Mouse (Mus musculus) retina, embryonic 14.5 days (tissue): ENCODE measurements around the gene Krt80.
A peak's percentile ranks its signal among the peaks of the same experiment; 100 is the strongest.
"Not testable (repeated sequence)": the region's sequence is repeated elsewhere in the genome, so short reads cannot be mapped to it uniquely, and the experiment has no call there.

Source experiments
- DNase-seq: peaks from one replicate; pipeline ENCODE4 v3.0.0-alpha.2; 2015; ENCODE audit warnings: low spot score

Krt80 gene

DNA sequence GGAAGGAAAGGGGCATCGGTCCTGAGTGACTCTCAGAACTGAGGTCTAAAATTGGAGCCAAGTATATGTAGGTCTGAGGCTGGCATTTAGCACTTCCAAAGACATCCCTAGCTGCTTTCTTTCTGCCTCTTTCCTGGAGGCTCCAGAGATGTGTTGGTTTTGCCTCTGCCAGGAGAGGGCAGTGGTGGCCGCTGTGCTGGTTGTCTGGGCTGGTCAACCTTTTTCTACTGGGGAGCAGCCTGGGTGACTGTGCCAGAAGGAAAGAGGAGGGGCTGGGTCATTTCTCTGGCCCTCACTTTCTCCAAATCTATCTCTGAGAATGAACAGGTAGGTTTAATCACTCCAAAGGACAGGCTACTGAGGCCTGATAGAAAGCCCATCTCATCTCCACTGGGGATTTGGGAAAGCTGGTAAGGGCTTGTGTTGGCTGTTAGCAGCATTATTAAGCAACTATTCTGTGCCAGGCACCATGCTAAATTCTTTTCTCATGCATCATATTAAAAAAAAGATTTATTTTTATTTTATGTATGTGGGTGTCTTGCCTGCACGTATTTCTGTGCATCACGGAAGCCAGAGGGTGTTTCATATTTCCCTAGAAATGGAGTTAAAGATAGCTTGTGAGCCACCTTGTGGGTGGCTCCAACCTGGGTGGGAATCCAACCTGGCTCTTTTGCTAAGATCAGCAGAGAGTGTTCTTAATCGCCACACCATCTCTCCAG lies 28.0 kb downstream of the Krt80 start:
- peak; percentile 28 for DNase-seq

GRCm38 (mm10) chr15:101339537-101339936 lies 30.4 kb downstream of the Krt80 start:
- DNase-seq = peak; percentile 93

DNA sequence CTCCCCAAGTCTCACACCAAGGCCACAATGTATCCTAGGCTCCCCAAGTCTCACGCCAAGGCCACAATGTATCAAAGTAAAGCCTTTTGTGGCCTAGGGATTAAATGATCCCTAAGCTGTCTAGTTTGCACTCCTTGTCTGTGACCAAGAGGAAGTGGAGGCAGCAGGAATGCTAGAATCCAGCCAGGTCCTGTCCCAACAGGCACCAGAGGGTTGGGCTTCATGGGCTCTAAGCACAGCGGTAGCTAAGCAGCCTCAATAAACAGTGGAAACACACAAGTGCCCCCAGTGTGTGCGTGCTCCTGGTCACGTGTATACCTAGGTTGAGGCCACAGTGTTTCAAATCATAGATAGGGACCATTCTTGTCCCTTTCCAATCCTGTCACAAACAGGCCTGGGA lies 31.6 kb downstream of the Krt80 start:
- DNase-seq = no peak

DNA sequence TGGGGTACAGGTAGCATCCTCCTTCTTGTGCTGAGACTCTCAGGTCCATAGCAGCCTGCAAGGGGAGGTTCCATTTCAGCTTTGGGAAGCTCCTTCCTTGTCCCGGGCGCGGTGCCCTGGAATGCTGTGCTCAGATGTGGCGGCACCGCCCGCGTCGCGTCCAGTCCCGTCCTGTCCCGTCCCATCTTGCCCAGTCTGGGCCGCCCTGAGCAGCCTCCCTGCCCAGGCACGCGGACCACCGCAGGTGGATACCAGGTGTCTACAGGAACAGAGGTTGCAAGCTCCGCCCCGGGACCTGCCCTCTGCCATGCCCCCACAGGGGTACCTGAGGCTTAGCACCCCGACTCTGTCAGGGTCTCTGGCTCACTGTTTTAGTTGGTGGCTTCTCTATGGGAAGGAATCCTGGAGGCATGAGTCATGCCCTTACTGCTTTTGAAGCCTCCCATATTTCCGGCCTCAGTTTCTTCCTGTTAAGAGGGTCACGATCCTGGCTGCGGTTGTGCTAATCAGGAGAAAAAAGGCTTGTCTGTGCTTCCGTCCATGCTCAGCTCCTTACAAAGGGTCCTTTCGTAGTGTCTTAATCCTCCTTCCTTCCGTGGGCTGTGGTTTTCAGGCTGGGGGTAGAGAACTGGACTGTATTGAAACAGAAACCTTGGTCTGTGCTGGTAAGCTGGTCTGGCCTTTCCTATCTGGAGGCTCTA lies 33.3 kb downstream of the Krt80 start:
- no peak for DNase-seq

GRCm38 (mm10) chr15:101333648-101334047 lies 36.3 kb downstream of the Krt80 start:
- DNase-seq = no peak

DNA sequence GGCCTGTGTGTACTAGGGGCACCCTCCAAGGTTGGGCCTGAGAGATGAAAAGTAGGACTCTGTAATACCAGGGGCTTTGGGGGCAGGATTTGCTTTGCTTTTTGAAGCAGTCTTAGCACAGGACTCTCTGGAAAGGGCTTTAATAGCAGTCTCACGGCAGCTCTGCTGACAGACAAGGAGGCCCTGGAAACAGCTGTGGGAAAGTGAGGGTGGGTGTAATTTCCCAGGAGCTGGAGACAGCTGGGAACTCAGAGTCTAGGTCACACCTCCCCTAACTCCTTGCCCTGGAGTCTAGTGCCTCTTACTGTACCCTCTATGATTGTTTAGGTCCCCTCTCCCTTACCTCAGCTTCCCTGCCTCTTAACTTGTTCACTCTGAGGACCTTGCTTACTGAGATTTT lies 36.8 kb downstream of the Krt80 start:
- DNase-seq = no peak

DNA sequence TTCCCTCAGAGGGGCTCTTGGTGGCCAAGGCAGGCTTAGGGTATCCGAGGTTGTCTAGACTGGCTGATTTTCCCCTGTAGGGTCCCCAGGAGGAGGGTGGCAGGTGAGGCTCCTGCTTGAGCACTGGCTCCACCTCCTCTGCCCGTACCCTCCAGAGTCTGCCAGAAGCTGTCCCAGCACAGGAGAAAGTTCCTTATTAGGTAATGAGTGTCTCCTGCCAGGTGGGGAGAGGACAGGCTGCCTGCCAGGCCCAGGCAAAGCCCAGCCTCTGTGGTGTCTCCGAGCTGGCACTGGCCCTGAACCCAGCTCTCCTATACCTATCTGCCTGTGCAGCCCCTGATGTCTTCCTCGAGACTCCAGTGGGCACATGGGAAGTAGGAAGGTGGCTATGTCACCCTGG lies 37.6 kb downstream of the Krt80 start:
- DNase-seq = no peak

GRCm38 (mm10) chr15:101331090-101331489 lies 38.9 kb downstream of the Krt80 start:
- DNase-seq = no peak

DNA sequence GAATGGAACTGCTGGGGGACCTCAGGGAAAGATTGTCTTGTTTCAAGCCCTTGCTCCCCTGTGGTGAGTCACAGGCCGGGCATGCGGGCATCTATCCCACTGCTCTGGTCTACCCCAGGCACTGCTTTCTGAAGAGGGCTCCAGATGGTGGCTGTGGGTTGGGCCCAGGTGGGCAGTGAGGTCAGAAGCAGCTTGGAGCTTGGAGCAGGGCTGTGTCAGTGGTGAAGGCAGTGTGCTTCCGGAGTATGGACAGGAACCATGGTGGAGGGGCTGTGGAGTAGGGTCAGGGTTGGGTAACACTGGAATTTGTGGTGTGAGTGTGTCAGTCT lies 40.4 kb downstream of the Krt80 start:
- DNase-seq = no peak

DNA sequence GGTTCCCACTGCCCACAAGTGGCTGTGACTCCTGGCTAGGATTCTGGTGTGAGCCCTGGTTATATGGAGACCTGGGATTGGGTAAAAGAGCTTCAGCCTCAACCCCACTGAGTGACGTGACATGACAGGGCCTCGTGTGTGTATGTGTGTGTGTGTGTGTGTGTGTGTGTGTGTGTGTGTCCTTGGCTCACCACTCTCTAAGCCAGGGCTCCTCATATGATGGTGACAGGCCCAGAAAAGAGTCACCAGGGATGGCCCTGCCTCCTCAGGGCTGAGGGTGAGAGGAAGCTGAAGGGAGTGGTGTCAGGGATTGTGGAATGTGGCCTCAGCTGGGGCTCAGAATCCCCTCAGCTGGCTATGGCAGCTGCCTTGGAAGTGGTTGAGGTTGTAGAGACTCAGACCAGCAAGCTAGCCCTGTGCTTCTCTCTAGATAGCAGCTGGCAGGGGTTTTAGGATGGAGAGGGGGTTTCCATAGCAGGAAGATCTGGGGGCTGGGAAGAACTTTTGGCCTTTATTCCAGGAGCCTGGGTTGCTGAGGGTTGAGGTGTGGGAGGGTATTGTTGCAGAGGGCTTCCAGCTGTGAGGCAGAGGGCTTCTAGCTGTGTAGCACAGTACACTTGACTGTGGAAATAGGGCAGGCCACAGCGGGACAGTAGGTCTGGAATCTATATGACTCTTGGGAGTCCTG lies 40.9 kb downstream of the Krt80 start:
- peak; percentile 29 for DNase-seq

- peak; percentile 84 for DNase-seq
Measured at GRCm38 (mm10) chr15:101327282-101327681, 42.7 kb downstream of the Krt80 start.

- no peak for DNase-seq
Measured at GRCm38 (mm10) chr15:101325991-101326534, 43.9 kb downstream of the Krt80 start.

DNA sequence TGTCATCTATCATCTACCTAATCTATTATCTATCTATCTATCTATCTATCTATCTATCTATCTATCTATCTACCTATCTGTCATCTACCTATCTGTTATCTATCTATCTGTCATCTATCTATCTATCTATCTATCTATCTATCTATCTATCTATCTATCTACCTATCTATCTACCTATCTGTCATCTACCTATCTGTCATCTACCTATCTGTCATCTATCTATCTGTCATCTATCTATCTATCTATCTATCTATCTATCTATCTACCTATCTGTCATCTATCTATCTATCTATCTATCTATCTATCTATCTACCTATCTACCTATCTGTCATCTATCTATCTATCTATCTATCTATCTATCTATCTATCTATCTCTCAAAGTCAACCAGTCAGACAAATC lies 45.6 kb downstream of the Krt80 start:
- DNase-seq = not testable (repeated sequence)

GRCm38 (mm10) chr15:101323511-101323910 lies 46.5 kb downstream of the Krt80 start:
- DNase-seq = no peak

DNA sequence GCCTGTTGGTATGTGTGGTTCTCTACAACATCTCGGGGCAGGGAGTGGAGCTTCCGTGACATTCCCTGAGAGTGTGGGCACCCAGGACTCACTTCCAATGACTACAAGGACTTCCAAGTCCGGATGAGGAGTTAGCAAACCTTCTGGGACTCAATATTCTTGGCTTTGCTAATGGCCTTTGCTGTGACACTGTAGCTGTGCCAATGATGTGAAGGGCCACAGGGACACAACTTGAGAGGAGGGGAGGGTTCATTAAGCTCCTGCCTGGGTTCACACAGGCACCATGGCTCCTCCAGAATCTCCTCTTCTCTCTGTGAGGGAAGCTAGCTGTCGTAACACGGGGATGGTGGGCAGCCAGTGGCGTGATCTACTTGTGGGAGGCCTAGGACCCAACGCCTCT lies 47.3 kb downstream of the Krt80 start:
- no peak for DNase-seq

GRCm38 (mm10) chr15:101322106-101322505 lies 47.9 kb downstream of the Krt80 start:
- no peak for DNase-seq

GRCm38 (mm10) chr15:101321126-101321525 lies 48.8 kb downstream of the Krt80 start:
- no peak for DNase-seq

GRCm38 (mm10) chr15:101320618-101321041 lies 49.3 kb downstream of the Krt80 start:
- no peak for DNase-seq

- no peak for DNase-seq
Measured at GRCm38 (mm10) chr15:101320010-101320617, 49.8 kb downstream of the Krt80 start.

DNA sequence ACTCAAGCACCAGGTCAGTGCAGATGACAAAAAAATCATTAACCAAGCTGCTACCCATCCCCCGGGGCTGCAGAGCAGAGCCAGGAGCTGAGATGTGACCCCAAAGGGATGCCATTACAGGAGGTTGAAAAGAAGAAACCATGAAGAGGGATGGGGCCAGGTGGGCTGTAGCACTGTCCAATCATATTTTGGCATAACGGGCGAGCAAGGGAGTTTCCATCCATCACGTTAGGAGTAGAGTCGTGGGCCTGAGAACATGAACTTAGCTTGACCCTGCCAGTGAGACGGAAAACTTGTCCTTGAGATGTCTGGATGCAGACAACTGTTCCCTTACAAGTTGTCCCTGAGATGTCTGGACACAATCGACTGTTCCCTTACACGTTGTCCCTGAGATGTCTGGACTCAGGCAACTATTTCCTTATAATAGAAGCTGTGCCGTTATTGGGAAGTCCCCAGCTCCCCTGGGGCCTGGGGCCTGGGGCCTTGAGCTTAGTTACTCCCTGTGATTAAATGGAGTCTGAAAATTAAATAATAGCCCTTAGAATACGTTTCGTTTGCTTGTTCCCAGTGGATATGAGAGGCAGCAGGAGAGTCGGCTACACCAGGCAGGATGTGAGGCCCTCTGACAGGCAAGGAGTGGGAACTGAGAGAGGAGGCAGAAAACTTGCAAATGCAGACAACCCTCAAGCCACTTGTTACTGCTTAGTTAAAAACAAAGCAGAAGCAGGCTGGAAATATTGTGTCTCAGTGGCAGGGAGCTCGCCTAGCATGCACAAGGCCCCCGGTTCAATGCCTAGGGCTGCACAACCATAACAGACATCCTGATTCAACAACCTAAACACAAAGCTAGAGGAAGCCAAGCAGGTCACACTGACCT lies 50.8 kb downstream of the Krt80 start:
- no peak for DNase-seq

DNA sequence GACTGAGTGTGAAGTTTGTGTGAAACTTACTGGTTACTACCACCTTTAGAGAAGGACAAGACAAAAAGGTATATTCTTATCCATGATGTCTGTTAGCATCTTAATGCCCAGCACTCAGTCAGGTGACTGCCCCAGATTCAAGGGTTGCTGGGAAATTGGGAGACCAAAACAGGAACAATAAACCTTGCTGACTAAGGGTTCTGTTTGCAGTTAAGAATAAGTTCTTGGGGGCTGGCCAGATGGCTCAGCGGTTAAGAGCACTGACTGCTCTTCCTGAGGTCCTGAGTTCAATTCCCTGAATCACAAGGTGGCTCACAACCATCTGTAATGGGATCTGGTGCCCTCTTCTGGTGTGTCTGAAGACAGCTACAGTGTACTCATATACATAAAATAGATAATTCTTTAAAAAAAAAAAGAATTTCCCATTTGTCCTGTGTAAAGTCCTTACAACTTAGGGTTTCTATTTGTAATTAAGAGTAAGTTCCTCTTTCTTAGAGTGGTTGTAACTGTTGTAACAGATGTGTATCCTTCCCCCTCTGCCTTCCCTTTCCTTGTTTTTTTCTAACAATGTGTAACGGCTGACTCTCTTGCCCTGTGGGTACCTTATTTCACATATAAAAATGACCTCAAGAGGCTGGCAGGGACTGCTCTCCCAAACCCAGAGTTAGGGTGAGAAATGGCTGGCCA lies 52.0 kb downstream of the Krt80 start:
- no peak for DNase-seq
